Mouse (Mus musculus) neural tube, embryonic 15.5 days (tissue): ENCODE measurements around the gene Manba. TPM values are rescaled to one million over a fixed set of nuclear protein-coding genes. Genes with fewer than 3 reads are reported as not detected.
"Not testable (repeated sequence)": the region's sequence is repeated elsewhere in the genome, so short reads cannot be mapped to it uniquely, and the experiment has no call there.

Experiments
- ATAC-seq: fragments of 200-750 bp; cut with Nextera tagmentation; 2 replicates; pipeline ENCODE4 v1.8.0; 2017; ENCODE audit warnings: mild to moderate bottlenecking, moderate TSS enrichment, moderate library complexity; ENCODE audit not compliant: low FRiP score
- H3K27ac ChIP-seq: fragments of 300-500 bp; sonication (generic); replicated peaks from 2 replicates; pipeline ENCODE4 v1.5.1; 2015; ENCODE audit warnings: mild to moderate bottlenecking, inconsistent platforms
- H3K27me3 ChIP-seq: fragments of 300-500 bp; sonication (generic); replicated peaks from 2 replicates; pipeline ENCODE4 v1.6.1; 2015; ENCODE audit warnings: inconsistent platforms
- H3K36me3 ChIP-seq: fragments of 300-500 bp; sonication (generic); 2 replicates; pipeline ENCODE4 v1.6.1; 2015; ENCODE audit warnings: inconsistent platforms
- H3K4me1 ChIP-seq: fragments of 300-500 bp; sonication (generic); 2 replicates; pipeline ENCODE4 v1.6.1; 2015; ENCODE audit warnings: inconsistent platforms
- H3K4me2 ChIP-seq: fragments of 300-500 bp; sonication (generic); 2 replicates; pipeline ENCODE4 v1.6.1; 2015; ENCODE audit warnings: inconsistent platforms, mild to moderate bottlenecking, moderate library complexity
- H3K4me3 ChIP-seq: fragments of 300-500 bp; sonication (generic); replicated peaks from 2 replicates; pipeline ENCODE4 v1.5.1; 2015; ENCODE audit warnings: mild to moderate bottlenecking, inconsistent platforms
- H3K9ac ChIP-seq: fragments of 300-500 bp; sonication (generic); replicated peaks from 2 replicates; pipeline ENCODE4 v1.6.1; 2015; ENCODE audit warnings: mild to moderate bottlenecking, inconsistent platforms
- H3K9me3 ChIP-seq: fragments of 300-500 bp; sonication (generic); replicated peaks from 2 replicates; pipeline ENCODE4 v1.6.1; 2016; ENCODE audit warnings: inconsistent platforms
- WGBS: fragments of 180-500 bp; shearing (Covaris S2); methylation state at CpG from one replicate; pipeline ENCODE4 v1.1.7; 2015; ENCODE audit warnings: mixed read lengths; 5-methylcytosine and 5-hydroxymethylcytosine counted together
- polyA plus RNA-seq: library from polyadenylated mRNA; unstranded; fragments of >200 nt; fragmentation: Nextera tagmentation; extraction: Ambion mirVana; gene quantifications from 2 replicates; pipeline ENCODE4 v1.2.1, GENCODE M21; 2015

The Manba gene
- polyA plus RNA-seq, 1 experiment from 2014 or later, result 7.4 TPM

GRCm38 (mm10) chr3:135469146-135469545, 16.3 kb upstream of the Manba start:
- WGBS, result 52% methylated on average over 3 of the region's 3 CpGs
- no peaks in the 10 kb centered on the region for H3K4me1 ChIP-seq
- H3K27me3 ChIP-seq, result no peaks in the 10 kb centered on the region
- no peak overlapping the region for H3K4me2 ChIP-seq
- H3K36me3 ChIP-seq, result peaks cover 4% of the 10 kb centered on the region; the same call in 1 of the 2 replicates
- H3K9me3 ChIP-seq, result no peaks in the 10 kb centered on the region
- 0 out of 2 replicates have a peak, but pooled peaks have one; percentile 34 for ATAC-seq
- no peak overlapping the region for H3K4me3 ChIP-seq
- no peak overlapping the region for H3K27ac ChIP-seq
- no peak overlapping the region for H3K9ac ChIP-seq

GRCm38 (mm10) chr3:135469974-135470373, 15.4 kb upstream of the Manba start:
- ATAC-seq, result peak; percentile 19; the same call in 1 of the 2 replicates
- H3K27me3 ChIP-seq, result no peaks in the 10 kb centered on the region
- no peaks in the 10 kb centered on the region for H3K9me3 ChIP-seq
- H3K4me2 ChIP-seq, result no peak overlapping the region
- peaks cover 4% of the 10 kb centered on the region; the same call in 1 of the 2 replicates for H3K36me3 ChIP-seq
- H3K4me3 ChIP-seq, result no peak overlapping the region
- 38% methylated on average over 4 of the region's 4 CpGs for WGBS
- H3K9ac ChIP-seq, result no peak overlapping the region
- no peaks in the 10 kb centered on the region for H3K4me1 ChIP-seq
- no peak overlapping the region for H3K27ac ChIP-seq

- Histone ChIP-seq H3K27me3 (no peaks in the 10 kb centered on the region), H3K9ac (no peak overlapping the region), H3K4me2 (no peak overlapping the region), H3K4me1 (no peaks in the 10 kb centered on the region), H3K4me3 (no peak overlapping the region), H3K27ac (no peak overlapping the region), H3K9me3 (no peaks in the 10 kb centered on the region), H3K36me3 (peaks cover 4% of the 10 kb centered on the region; the same call in 1 of the 2 replicates)
- 83% methylated on average over 1 of the region's 1 CpGs for WGBS
- no peak for ATAC-seq
Observed at GRCm38 (mm10) chr3:135470823-135471222, 14.6 kb upstream of the Manba start.

GRCm38 (mm10) chr3:135475025-135475424, 10.4 kb upstream of the Manba start:
- H3K36me3 ChIP-seq, result no peaks in the 10 kb centered on the region
- ATAC-seq, result no peak
- H3K9ac ChIP-seq, result no peak overlapping the region
- H3K4me1 ChIP-seq, result no peaks in the 10 kb centered on the region
- no peak overlapping the region for H3K4me3 ChIP-seq
- H3K4me2 ChIP-seq, result no peak overlapping the region
- H3K27ac ChIP-seq, result no peak overlapping the region
- H3K9me3 ChIP-seq, result no peaks in the 10 kb centered on the region
- WGBS, result 86% methylated on average over 8 of the region's 8 CpGs
- no peaks in the 10 kb centered on the region for H3K27me3 ChIP-seq

GRCm38 (mm10) chr3:135476286-135476685, 9.1 kb upstream of the Manba start:
- no peaks in the 10 kb centered on the region for H3K36me3 ChIP-seq
- 82% methylated on average over 6 of the region's 6 CpGs for WGBS
- no peak overlapping the region for H3K4me3 ChIP-seq
- no peaks in the 10 kb centered on the region for H3K9me3 ChIP-seq
- no peaks in the 10 kb centered on the region for H3K4me1 ChIP-seq
- H3K27me3 ChIP-seq, result no peaks in the 10 kb centered on the region
- H3K9ac ChIP-seq, result no peak overlapping the region
- H3K27ac ChIP-seq, result no peak overlapping the region
- no peak overlapping the region for H3K4me2 ChIP-seq
- no peak for ATAC-seq

- WGBS, result 94% methylated on average over 2 of the region's 2 CpGs
- Histone ChIP-seq H3K27me3 (no peaks in the 10 kb centered on the region), H3K4me1 (no peaks in the 10 kb centered on the region), H3K27ac (no peak overlapping the region), H3K9ac (no peak overlapping the region), H3K9me3 (no peaks in the 10 kb centered on the region), H3K4me2 (no peak overlapping the region), H3K36me3 (no peaks in the 10 kb centered on the region), H3K4me3 (no peak overlapping the region)
- no peak for ATAC-seq
Observed at GRCm38 (mm10) chr3:135476977-135477376, 8.4 kb upstream of the Manba start.

GRCm38 (mm10) chr3:135479090-135479489, 6.3 kb upstream of the Manba start:
- not testable (repeated sequence) for H3K9ac ChIP-seq, H3K36me3 ChIP-seq, H3K4me1 ChIP-seq, H3K27ac ChIP-seq, H3K4me3 ChIP-seq, ATAC-seq, H3K9me3 ChIP-seq, H3K4me2 ChIP-seq, H3K27me3 ChIP-seq
- 87% methylated on average over 5 of the region's 5 CpGs for WGBS

- H3K9me3 ChIP-seq, result no peaks in the 10 kb centered on the region
- H3K4me1 ChIP-seq, result peaks cover 4% of the 10 kb centered on the region; the same call in 1 of the 2 replicates
- ATAC-seq, result no peak
- peaks cover 2% of the 10 kb centered on the region; the same call in 1 of the 2 replicates for H3K27me3 ChIP-seq
- no peak overlapping the region for H3K4me3 ChIP-seq
- no peak overlapping the region for H3K27ac ChIP-seq
- 92% methylated on average over 6 of the region's 6 CpGs for WGBS
- no peak overlapping the region for H3K9ac ChIP-seq
- no peak overlapping the region for H3K4me2 ChIP-seq
- no peaks in the 10 kb centered on the region for H3K36me3 ChIP-seq
Observed at GRCm38 (mm10) chr3:135480767-135481166, 4.6 kb upstream of the Manba start.

- 82% methylated on average over 3 of the region's 3 CpGs for WGBS
- Histone ChIP-seq H3K4me3 (no peak overlapping the region), H3K9ac (no peak overlapping the region), H3K27ac (no peak overlapping the region), H3K27me3 (peaks cover 2% of the 10 kb centered on the region; the same call in 1 of the 2 replicates), H3K4me2 (no peak overlapping the region), H3K9me3 (no peaks in the 10 kb centered on the region), H3K4me1 (peaks cover 4% of the 10 kb centered on the region; the same call in 1 of the 2 replicates), H3K36me3 (no peaks in the 10 kb centered on the region)
- ATAC-seq, result no peak
Observed at GRCm38 (mm10) chr3:135481608-135482007, 3.8 kb upstream of the Manba start.

GRCm38 (mm10) chr3:135484650-135485049, 761 bp upstream of the Manba start:
- H3K9ac ChIP-seq, result peak overlapping the region; percentile 65
- ATAC-seq, H3K27ac ChIP-seq, H3K4me1 ChIP-seq, H3K9me3 ChIP-seq, H3K27me3 ChIP-seq, H3K36me3 ChIP-seq: not testable (repeated sequence)
- peak overlapping the region; percentile 81 for H3K4me2 ChIP-seq
- WGBS, result 92% methylated on average over 15 of the region's 15 CpGs
- H3K4me3 ChIP-seq, result peak overlapping the region; percentile 61

GRCm38 (mm10) chr3:135485900-135486241, 460 bp downstream of the Manba start:
- peak; percentile 21; the same call in 1 of the 2 replicates for ATAC-seq
- Histone ChIP-seq H3K27ac (no peak overlapping the region; the same call in 1 of the 2 replicates), H3K36me3 (no peaks in the 10 kb centered on the region)

GRCm38 (mm10) chr3:135486351-135486750, 940 bp downstream of the Manba start:
- no peaks in the 10 kb centered on the region for H3K36me3 ChIP-seq
- peaks cover 2% of the 10 kb centered on the region; the same call in 1 of the 2 replicates for H3K27me3 ChIP-seq
- peak overlapping the region; percentile 81 for H3K4me2 ChIP-seq
- 80% methylated on average over 5 of the region's 5 CpGs for WGBS
- H3K4me1 ChIP-seq, result peaks cover 4% of the 10 kb centered on the region; the same call in 1 of the 2 replicates
- H3K9ac ChIP-seq, result no peak overlapping the region
- peak overlapping the region; percentile 61 for H3K4me3 ChIP-seq
- peak; percentile 2 for ATAC-seq
- H3K9me3 ChIP-seq, result no peaks in the 10 kb centered on the region
- H3K27ac ChIP-seq, result no peak overlapping the region

More at GRCm38 (mm10) chr3:135485900-135486241, 460 bp downstream of the Manba start:
- H3K27me3 ChIP-seq, result peaks cover 2% of the 10 kb centered on the region; the same call in 1 of the 2 replicates
- peak overlapping the region; percentile 61 for H3K4me3 ChIP-seq
- 20% methylated on average over 9 of the region's 9 CpGs for WGBS
- peaks cover 4% of the 10 kb centered on the region; the same call in 1 of the 2 replicates for H3K4me1 ChIP-seq
- H3K4me2 ChIP-seq, result peak overlapping the region; percentile 81
- H3K9me3 ChIP-seq, result no peaks in the 10 kb centered on the region
- peak overlapping the region; percentile 65 for H3K9ac ChIP-seq
